Mouse (Mus musculus): ENCODE data around the gene Chst4.

DNA sequence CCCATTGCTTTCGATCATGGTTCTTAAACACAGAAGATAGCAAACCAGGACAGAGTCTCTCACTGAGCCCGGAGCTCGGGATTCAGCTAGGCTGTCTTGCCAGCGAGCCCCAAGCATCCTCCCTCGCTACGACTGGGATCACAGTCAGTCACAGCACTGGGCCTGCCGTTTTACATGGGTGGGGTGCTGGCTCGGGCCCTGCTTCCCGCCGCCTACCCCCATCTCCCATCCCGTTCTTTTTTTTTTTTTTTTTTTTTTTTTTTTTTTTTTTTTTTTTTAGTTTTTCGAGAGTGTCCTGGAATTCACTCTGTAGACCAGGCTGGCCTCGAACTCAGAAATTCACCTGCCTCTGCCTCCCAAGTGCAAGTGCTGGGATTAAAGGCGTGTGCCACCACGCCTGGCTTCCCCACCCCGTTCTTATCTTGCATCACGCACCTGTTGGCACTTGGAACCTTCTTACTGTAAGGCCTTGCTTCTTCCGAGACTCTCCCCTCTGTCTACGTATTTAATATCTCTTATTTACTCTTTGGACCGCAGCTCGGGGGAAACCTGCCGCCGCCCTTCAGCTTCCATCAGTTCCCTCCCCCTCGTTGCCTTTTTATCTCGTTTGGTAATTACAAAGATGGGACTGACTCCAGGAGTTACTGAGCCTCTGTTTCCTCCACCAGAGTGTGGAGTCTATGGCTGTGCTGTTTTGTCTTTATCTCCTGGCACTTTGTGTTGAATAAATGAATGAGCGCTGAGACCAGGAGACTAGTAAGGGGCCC lies 31.1 kb downstream of the Chst4 start:
- TF ChIP-seq CTCF (IDR thresholded peaks at IDR 0.05; ENCODE audit: low read depth) (no peak), EP300 (IDR thresholded peaks at IDR 0.05; ENCODE audit: low read depth) (no peak)
